Mouse (Mus musculus): Measurements from ENCODE around the gene Rasa4.

GRCm38 (mm10) chr5:136109042-136109441 lies 25.3 kb downstream of the Rasa4 start:
- TF ChIP-seq POLR2A (IDR thresholded peaks at IDR 0.05; ENCODE audit: insufficient read depth, low read depth, low read length) (no peak), EP300 (IDR thresholded peaks at IDR 0.05; ENCODE audit: insufficient read depth, low read depth, low read length) (no peak), CTCF (IDR thresholded peaks at IDR 0.05) (no peak)

Data from heart, adult 2 months (tissue).